Mouse (Mus musculus) lung, adult 18-20 months (tissue): Measurements from ENCODE around the gene Ccr7.

Source experiments
- DNase-seq, 2 experiments: peaks; one replicate each; pipeline ENCODE4 v3.0.0; 2022; ENCODE audit warnings: mixed read lengths in 2 of 2

Gene Ccr7

DNA sequence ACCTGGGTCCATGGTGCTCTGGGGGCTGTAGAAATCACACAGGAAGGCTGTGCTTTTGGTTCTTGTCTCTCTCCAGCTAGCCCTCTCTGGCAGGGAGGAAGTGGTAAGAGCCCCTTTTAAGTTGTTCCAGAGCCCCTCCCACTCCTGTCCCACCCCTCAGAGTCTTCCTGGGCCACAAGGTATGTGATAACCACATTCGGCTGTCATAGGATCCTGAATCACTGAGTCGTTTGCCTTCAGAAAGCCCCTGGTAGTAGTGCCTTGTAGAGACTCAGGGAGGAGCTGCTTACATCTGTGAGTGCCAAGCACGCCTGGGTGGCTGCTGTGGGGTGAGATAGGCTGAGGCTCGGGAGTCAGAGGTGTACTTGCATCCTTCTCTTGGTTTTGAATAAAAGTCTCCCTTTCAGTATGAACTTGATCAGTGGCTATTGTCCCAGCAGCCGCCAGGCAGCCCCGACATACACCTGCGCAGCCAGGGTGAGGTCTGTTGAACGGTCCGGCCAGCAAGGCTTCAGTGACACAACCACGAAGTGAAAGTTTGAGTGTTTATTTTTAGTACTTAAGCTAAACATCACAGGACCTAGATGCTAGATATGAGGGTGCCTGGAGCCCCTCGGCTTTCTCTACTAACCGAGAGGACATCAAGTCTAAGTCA lies at the start of gene Ccr7:
Ccr7 (minus strand) TSS at position 91 of the 655 bp plus-strand sequence.
- DNase-seq: no peak

- peak; percentile 50 to 55 for DNase-seq
Measured at GRCm38 (mm10) chr11:99189154-99189582, 34.3 kb upstream of the Ccr7 start.

GRCm38 (mm10) chr11:99187348-99187747 lies 32.5 kb upstream of the Ccr7 start:
- DNase-seq: no peak

GRCm38 (mm10) chr11:99186836-99187235 lies 32.0 kb upstream of the Ccr7 start:
- DNase-seq: no peak

DNA sequence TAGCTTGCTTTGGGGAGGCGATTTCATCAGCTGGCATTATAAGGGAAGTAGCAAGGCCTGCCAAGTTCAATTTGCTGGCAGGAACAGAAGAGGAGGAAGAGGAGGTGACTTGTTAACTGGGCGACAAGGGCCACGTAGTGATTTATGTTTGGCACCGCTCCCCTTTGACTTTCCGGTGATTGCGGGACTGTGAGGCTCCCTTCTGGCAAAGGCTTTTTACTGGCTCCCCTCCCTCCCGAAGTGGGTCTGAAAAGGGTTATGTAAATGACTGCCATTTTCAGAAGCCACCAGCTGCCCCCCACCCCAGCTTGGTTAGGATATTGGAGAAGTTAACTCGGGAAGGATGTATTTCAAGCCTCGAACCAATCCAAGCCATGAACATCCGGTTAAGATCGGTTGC lies 27.7 kb upstream of the Ccr7 start:
- DNase-seq: no peak

GRCm38 (mm10) chr11:99180071-99180470 lies 25.2 kb upstream of the Ccr7 start:
- no peak for DNase-seq

GRCm38 (mm10) chr11:99177925-99178198 lies 23.0 kb upstream of the Ccr7 start:
- no peak for DNase-seq

DNA sequence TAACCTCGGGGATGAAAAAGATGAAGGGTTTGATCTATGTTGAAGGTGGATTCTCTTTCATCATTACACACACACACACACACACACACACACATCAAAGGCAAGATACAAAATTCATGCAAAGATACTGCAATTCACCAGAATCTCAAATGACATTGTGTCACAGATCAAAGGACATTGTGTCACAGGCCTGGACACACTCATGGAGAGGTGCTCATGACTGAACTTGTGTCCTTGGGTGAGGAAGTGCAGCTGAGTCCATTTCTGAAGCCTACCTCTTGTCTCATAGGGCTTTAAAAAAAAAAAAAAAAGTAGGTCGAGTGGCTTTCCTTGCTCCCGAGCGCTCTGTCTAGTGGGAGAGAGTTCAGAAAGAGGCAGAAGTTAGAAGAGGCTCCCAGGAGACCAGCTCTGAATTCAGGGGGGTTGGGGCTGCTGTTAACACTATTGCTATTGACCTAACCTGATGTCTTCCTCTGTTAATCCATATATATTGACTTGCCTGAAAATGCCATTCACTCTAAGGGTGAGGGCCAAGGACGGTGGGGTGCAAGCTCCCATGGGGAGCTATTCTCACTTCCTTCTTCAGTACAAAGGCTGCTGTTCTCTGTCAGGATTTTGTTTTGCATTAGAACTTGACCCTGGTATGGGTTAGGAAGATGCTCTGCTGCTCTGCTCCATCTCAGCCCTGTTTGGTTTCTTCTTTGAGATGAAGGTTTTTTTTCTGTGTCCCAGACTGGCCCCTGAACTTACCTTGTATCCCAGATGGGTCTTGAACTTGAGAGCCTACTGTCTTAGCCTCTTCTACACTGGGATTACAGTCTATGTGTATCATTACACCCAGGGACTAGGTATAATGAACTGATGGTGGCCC lies 22.4 kb upstream of the Ccr7 start:
- DNase-seq: no peak

- DNase-seq: no peak
Measured at GRCm38 (mm10) chr11:99172002-99172401, 17.1 kb upstream of the Ccr7 start.

DNA sequence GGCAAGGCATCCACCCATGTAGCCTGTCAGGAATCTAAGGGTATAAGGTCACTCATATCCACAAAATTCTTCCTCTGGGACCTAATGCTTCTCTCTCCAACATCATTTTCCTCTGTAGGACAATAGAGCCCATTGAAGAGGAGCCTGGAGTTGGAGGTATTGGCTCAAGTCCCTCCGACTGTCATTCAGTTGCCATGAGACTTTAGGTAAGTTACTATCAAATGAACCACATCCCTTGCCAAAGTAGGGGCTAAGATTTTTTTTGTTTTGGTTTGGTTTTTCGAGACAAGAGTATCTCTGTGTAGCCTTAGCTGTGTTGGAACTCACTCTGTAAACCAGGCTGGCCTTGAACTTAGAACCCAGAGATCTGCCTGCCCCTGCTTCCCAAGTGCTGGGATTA lies 16.6 kb upstream of the Ccr7 start:
- no peak for DNase-seq

- DNase-seq: no peak
Measured at GRCm38 (mm10) chr11:99170547-99171267, 15.8 kb upstream of the Ccr7 start.

DNA sequence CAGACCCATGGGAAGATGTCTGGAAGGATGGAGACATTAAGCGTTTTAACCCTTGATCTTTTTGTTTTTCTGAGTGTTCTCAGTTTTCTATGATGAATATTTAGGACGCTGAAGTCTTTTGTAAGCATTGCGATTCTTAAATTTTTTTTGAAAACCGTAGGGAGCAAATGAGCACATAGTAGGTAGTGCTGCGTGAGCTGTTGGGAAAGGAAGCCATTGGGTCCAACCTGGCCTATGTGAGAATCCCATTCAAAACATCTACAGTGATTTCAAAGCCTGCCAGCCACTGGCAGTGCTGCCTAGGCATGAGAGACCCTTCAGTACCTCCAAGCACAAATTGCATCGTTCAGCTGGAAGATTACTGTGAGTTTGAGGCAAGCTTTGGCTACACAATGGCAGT lies 15.1 kb upstream of the Ccr7 start:
- DNase-seq: no peak

DNA sequence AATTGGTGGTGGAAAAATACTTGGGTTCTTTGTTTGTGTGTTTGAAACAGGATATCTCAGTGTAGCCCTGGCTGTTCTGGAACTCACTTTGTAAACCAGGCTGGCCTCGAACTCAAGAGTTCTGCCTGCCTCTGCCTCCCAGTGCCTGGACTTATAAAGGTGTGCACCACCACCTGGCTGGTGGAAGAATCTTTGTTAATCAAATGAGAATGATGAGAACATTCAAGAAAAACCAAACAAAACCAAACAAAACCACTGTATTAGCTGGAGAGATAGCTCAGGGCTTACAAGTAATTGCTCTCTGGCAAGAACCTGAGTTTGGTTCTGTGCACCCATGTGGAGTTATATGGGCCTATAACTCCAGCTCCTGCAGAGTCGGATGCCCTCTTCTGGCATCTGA lies 14.6 kb upstream of the Ccr7 start:
- DNase-seq: no peak

- peak; percentile 26 to 42 for DNase-seq
Measured at GRCm38 (mm10) chr11:99168030-99168474, 13.2 kb upstream of the Ccr7 start.

DNA sequence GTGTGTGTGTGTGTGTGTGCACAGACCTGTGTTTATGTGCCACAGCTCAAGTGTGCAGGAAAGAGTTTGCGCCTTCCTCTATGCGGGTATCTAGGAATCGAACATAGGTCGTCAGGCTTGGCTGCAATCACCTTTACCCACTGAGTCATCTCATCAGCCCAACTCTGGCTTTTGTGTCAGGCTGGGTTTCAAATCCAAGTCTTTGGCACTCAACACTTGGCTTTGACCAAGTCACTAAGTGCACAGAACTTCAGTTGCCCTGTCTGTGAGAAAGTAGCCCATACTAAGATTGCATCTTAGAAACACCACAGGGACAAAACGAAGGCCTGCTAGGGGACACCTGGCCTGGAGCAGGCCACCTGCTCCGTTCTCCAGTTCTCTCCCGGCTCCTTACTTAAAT lies 12.7 kb upstream of the Ccr7 start:
- DNase-seq: no peak

DNA sequence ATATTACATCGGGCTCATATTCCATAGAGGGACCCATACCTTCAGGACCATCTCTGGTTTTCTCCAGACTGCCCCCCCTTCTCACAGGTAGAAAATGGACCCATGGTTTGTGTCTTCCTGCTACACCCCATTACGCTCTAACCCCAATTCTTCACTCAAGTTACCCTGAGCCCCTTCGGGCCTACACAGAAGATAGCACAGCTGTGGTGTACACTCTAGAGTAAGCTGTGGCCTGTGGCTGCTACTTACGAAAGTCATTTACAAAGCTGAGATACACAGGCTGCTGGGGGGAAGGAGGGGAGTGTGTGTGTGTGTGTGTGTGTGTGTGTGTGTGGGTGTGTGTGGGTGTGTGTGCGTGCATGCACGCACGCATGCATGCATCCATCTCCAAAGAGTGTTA lies 11.4 kb upstream of the Ccr7 start:
- no peak for DNase-seq

DNA sequence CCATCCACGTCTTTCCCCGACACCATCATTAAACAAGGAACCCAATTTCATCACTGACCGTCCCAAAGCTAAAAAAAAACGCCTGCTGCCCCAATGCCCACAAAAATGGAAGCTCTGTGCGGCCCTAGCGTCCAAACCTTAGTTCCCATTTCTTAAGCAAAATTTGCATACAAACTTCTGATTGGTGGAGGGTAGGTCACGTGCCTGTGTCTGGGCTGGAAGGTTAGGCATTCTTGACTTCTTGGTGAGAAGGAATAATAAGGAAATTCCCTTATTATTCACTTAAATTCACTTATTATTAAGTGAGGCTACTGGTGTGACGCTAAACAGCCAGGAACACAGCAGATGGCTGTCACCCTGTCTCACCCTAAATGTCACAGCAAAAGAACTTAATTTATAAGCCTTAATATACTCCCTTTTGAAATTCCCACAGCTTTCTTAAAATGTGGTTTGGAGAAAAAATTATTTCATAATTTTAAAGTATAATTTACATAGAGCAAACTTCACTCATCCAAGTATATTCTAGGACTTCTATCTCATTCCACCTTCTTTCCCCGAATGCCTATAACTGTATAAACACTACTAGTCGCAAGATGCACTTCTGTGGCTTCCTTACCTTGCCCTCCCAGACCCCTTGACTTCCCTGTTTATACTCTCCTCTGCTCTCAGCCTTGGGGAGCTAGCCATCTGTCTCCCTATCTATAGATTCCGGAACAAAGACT lies 10.3 kb upstream of the Ccr7 start:
- DNase-seq: no peak

DNA sequence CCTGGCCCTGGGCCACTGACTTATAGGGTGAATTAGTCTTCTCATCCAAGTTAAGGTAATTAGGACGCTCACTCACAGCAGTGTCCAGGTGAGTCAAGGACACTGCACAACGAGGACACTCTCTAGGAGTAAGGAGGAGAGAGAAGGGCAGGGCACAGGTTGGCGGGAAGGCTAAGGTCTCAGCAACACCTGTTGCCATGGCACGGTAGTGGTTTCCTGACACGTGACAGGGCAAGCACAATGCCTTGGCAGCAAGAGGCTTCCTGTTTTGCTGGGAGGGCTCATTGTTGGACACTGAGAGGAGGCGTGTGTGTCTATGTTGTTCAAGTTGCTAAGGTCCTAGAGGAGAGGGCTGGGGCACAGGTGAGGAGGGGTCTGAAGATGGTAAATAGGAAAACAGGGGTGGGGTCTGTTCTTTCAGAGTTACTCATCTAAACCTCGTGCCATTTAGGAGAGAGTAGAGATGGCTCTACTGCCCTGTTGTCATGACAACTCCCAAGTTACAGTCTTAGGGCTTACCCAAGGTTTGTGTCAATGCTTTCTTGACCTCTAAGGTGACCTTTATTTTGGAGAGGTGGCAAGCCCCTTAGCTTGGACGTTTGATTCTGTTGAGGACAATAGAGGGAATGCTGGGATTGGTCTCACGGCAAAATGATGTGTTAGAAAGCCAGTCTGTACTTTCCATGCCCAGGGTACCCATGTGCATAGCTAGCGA lies 8.3 kb upstream of the Ccr7 start:
- DNase-seq: peak in 1 of 2 experiments; percentile 49

GRCm38 (mm10) chr11:99161648-99162047 lies 6.8 kb upstream of the Ccr7 start:
- no peak for DNase-seq

DNA sequence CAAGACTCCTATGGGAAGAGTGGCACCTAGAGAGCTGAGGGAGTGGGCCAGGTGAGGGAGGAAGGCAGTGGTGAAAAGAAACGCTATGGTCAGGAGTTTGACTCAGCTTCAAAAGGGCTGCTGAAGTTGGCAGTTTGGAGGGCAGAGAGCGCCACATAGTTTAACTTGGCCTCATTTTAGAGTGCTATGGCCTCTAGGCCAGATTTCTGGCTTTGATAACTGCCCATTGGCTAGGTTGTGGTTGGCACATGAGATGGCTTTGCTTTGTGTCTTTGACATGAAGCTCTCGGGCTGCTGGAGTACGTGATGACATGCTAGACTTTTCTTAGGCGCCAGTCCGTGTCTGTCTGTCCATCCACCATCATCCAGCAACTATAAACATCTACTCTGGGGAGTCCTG lies 5.4 kb upstream of the Ccr7 start:
- DNase-seq: no peak

- DNase-seq: no peak
Measured at GRCm38 (mm10) chr11:99155817-99156216, 940 bp upstream of the Ccr7 start.
